Mouse (Mus musculus) megakaryocyte progenitor cell, adult 5-6 weeks (primary cell): Measurements from ENCODE around the gene Fbxl8. TPM values are rescaled to one million over a fixed set of nuclear protein-coding genes. Genes with fewer than 3 reads are reported as not detected.

Experiments used
- total RNA-seq, 2 experiments: library from RNA; stranded (forward) in 1 of 2; stranded (reverse) in 1 of 2; fragments of 157-497, 149-512 nt in 1 of 2; fragments of 200-1000 nt in 1 of 2; gene quantifications; 2 replicates each; pipeline versions ENCODE4 v1.2.3 to v1.2.4; 2015 to 2017

The Fbxl8 gene
- total RNA-seq, 2 experiments from 2014 or later = 1.2 to 3.2 TPM

Other genes starting within 250 kb of the Fbxl8 start
- not detected in 2 replicates for gene Ces3a, start 216.0 kb upstream of the Fbxl8 start, total RNA-seq (2015)
- gene Ces3a, start 216.0 kb upstream of the Fbxl8 start, total RNA-seq (2017) = not detected in 2 replicates
- gene Ces3b, start 180.9 kb upstream of the Fbxl8 start, total RNA-seq (2015) = not detected in 2 replicates
- gene Ces3b, start 180.9 kb upstream of the Fbxl8 start, total RNA-seq (2017) = not detected in 2 replicates
- not detected in 2 replicates for gene Ces4a, start 132.8 kb upstream of the Fbxl8 start, total RNA-seq (2015)
- gene Ces4a, start 132.8 kb upstream of the Fbxl8 start, total RNA-seq (2017) = not detected in 2 replicates
- 146 and 152 TPM in 2 replicates for gene Cbfb, start 94.0 kb upstream of the Fbxl8 start, total RNA-seq (2015)
- gene Cbfb, start 94.0 kb upstream of the Fbxl8 start, total RNA-seq (2017) = 157 and 178 TPM in 2 replicates
- gene D230025D16Rik, start 39.5 kb upstream of the Fbxl8 start, total RNA-seq (2015) = 20.8 and 31.3 TPM in 2 replicates
- gene D230025D16Rik, start 39.5 kb upstream of the Fbxl8 start, total RNA-seq (2017) = 21.2 and 23.9 TPM in 2 replicates
- 0.22 and 0.27 TPM in 2 replicates for gene B3gnt9, start 9.5 kb upstream of the Fbxl8 start, total RNA-seq (2015)
- 0.17 and 0.37 TPM in 2 replicates for gene B3gnt9, start 9.5 kb upstream of the Fbxl8 start, total RNA-seq (2017)
- 7.0 and 8.7 TPM in 2 replicates for gene Tradd, start within 50 bp of the Fbxl8 start, total RNA-seq (2015)
- gene Tradd, start within 50 bp of the Fbxl8 start, total RNA-seq (2017) = 14.2 and 15.4 TPM in 2 replicates
- not detected in 2 replicates for gene Hsf4, start 5.2 kb downstream of the Fbxl8 start, total RNA-seq (2015)
- not detected in 2 replicates for gene Hsf4, start 5.2 kb downstream of the Fbxl8 start, total RNA-seq (2017)
- gene Nol3, start 11.5 kb downstream of the Fbxl8 start, total RNA-seq (2015) = not detected in 2 replicates
- gene Nol3, start 11.5 kb downstream of the Fbxl8 start, total RNA-seq (2017) = 0.04 TPM in 1 of 2 replicates, not detected in the other
- gene 4931428F04Rik, start 25.2 kb downstream of the Fbxl8 start, total RNA-seq (2015) = 2.1 and 4.2 TPM in 2 replicates
- gene 4931428F04Rik, start 25.2 kb downstream of the Fbxl8 start, total RNA-seq (2017) = 1.5 and 1.8 TPM in 2 replicates
- 0.52 and 0.61 TPM in 2 replicates for gene Exoc3l, start 31.5 kb downstream of the Fbxl8 start, total RNA-seq (2015)
- gene Exoc3l, start 31.5 kb downstream of the Fbxl8 start, total RNA-seq (2017) = 0.20 and 1.6 TPM in 2 replicates
- gene E2f4, start 33.0 kb downstream of the Fbxl8 start, total RNA-seq (2015) = 121 and 126 TPM in 2 replicates
- 47.0 and 53.6 TPM in 2 replicates for gene E2f4, start 33.0 kb downstream of the Fbxl8 start, total RNA-seq (2017)
- gene Elmo3, start 41.0 kb downstream of the Fbxl8 start, total RNA-seq (2015) = 0.49 and 0.71 TPM in 2 replicates
- gene Elmo3, start 41.0 kb downstream of the Fbxl8 start, total RNA-seq (2017) = 0.33 and 0.88 TPM in 2 replicates
- 1.2 and 2.0 TPM in 2 replicates for gene Lrrc29, start 61.6 kb downstream of the Fbxl8 start, total RNA-seq (2015)
- gene Lrrc29, start 61.6 kb downstream of the Fbxl8 start, total RNA-seq (2017) = 1.3 and 2.9 TPM in 2 replicates
- 70.7 and 84.0 TPM in 2 replicates for gene Tmem208, start 61.7 kb downstream of the Fbxl8 start, total RNA-seq (2015)
- gene Tmem208, start 61.7 kb downstream of the Fbxl8 start, total RNA-seq (2017) = 41.0 and 50.3 TPM in 2 replicates
- 5.0 and 6.2 TPM in 2 replicates for gene Fhod1, start 83.3 kb downstream of the Fbxl8 start, total RNA-seq (2015)
- gene Fhod1, start 83.3 kb downstream of the Fbxl8 start, total RNA-seq (2017) = 2.3 and 2.9 TPM in 2 replicates
- gene Slc9a5, start 84.2 kb downstream of the Fbxl8 start, total RNA-seq (2015) = 0.54 and 0.79 TPM in 2 replicates
- gene Slc9a5, start 84.2 kb downstream of the Fbxl8 start, total RNA-seq (2017) = under 0.01 and 0.61 TPM in 2 replicates
- gene Plekhg4, start 108.6 kb downstream of the Fbxl8 start, total RNA-seq (2015) = not detected in 2 replicates
- gene Plekhg4, start 108.6 kb downstream of the Fbxl8 start, total RNA-seq (2017) = not detected in 2 replicates
- gene Kctd19, start 148.9 kb downstream of the Fbxl8 start, total RNA-seq (2015) = not detected in 2 replicates
- gene Kctd19, start 148.9 kb downstream of the Fbxl8 start, total RNA-seq (2017) = 0.12 TPM in 1 of 2 replicates, not detected in the other
- 0.30 TPM in 1 of 2 replicates, not detected in the other for gene Lrrc36, start 148.9 kb downstream of the Fbxl8 start, total RNA-seq (2015)
- 0.91 and 1.2 TPM in 2 replicates for gene Lrrc36, start 148.9 kb downstream of the Fbxl8 start, total RNA-seq (2017)
- gene Tppp3, start 206.9 kb downstream of the Fbxl8 start, total RNA-seq (2015) = 0.27 TPM in 1 of 2 replicates, not detected in the other
- 0.57 and 2.4 TPM in 2 replicates for gene Tppp3, start 206.9 kb downstream of the Fbxl8 start, total RNA-seq (2017)
- 4.8 and 5.7 TPM in 2 replicates for gene Zdhhc1, start 232.3 kb downstream of the Fbxl8 start, total RNA-seq (2015)
- 2.7 and 5.0 TPM in 2 replicates for gene Zdhhc1, start 232.3 kb downstream of the Fbxl8 start, total RNA-seq (2017)